Mouse (Mus musculus) liver, postnatal 0 days (tissue): Measurements from ENCODE around the gene Rassf4.

ENCODE experiments used
- CTCF ChIP-seq: sonication (generic); IDR thresholded peaks from 2 replicates; pipeline ENCODE4 v1.5.1; 2016; ENCODE audit warnings: antibody characterized with exemption, low read depth
- EP300 ChIP-seq: IDR thresholded peaks from 2 replicates; pipeline ENCODE4 v1.6.1; 2016; ENCODE audit warnings: antibody characterized with exemption, low read depth, mild to moderate bottlenecking

GRCm38 (mm10) chr6:116716666-116717065 lies 42.9 kb upstream of the Rassf4 start, which contains the start of gene Tmem72:
- TF ChIP-seq CTCF (no peak), EP300 (no peak)
